Mouse (Mus musculus) liver, adult 2 months (tissue): ENCODE measurements at regions not wholly inside any gene's neighbourhood (a gene's known extent, or its start where the extent isn't known, plus 50 kb on each side); places are given as distances from the start of the nearest gene placed in this dataset.

Source experiments
- DNase-seq: peaks from one replicate; pipeline ENCODE4 v3.0.0-alpha.2; 2011; ENCODE audit warnings: low read depth, low spot score; ENCODE audit errors: extremely low read depth
- H3K27ac ChIP-seq: fragments of 200-500 bp; replicated peaks from 2 replicates; pipeline ENCODE4 v1.5.1; 2012; ENCODE audit warnings: low read depth, mild to moderate bottlenecking, control low read depth, inconsistent platforms, low read length; ENCODE audit not compliant: insufficient read depth
- H3K27me3 ChIP-seq: fragments of 200-500 bp; 2 replicates; pipeline ENCODE4 v1.6.1; 2012; ENCODE audit warnings: mild to moderate bottlenecking, moderate library complexity, low read length, inconsistent platforms; ENCODE audit not compliant: control insufficient read depth, insufficient read depth
- H3K36me3 ChIP-seq: fragments of 200-500 bp; 2 replicates; pipeline ENCODE4 v1.6.1; 2012; ENCODE audit warnings: low read length, inconsistent platforms; ENCODE audit not compliant: control insufficient read depth, insufficient read depth
- H3K4me1 ChIP-seq: fragments of 200-500 bp; 2 replicates; pipeline ENCODE4 v1.6.1; 2011; ENCODE audit warnings: low read length; ENCODE audit not compliant: control insufficient read depth, insufficient read depth
- H3K4me3 ChIP-seq: fragments of 200-500 bp; 2 replicates; pipeline ENCODE4 v1.5.1; 2011; ENCODE audit warnings: low read depth, mild to moderate bottlenecking, control low read depth, low read length, moderate library complexity; ENCODE audit not compliant: insufficient read depth
- H3K79me2 ChIP-seq: fragments of 200-500 bp; 2 replicates; pipeline ENCODE4 v1.6.1; 2012; ENCODE audit warnings: inconsistent platforms, mild to moderate bottlenecking, low read length, moderate library complexity; ENCODE audit not compliant: control insufficient read depth, insufficient read depth
- H3K9ac ChIP-seq: fragments of 200-500 bp; 2 replicates; pipeline ENCODE4 v1.6.1; 2012; ENCODE audit warnings: low read depth, mild to moderate bottlenecking, control low read depth, inconsistent platforms, low read length
- CTCF ChIP-seq: fragments of 200-500 bp; IDR thresholded peaks from 2 replicates; pipeline ENCODE4 v1.5.1; 2011; ENCODE audit warnings: low read depth, low read length, control low read depth
- POLR2A ChIP-seq: fragments of 200-500 bp; IDR thresholded peaks from 2 replicates; pipeline ENCODE4 v1.6.1; 2011; ENCODE audit warnings: low read length, control low read depth; ENCODE audit not compliant: insufficient read depth; ENCODE audit errors: extremely low read depth
- whole genome bisulfite sequencing: fragments of 180-500 bp; shearing (Covaris S2); methylation state at CpG from one replicate; pipeline ENCODE4 v1.1.7; 2018; 5-methylcytosine and 5-hydroxymethylcytosine counted together

GRCm38 (mm10) chr13:84365503-84365902, 143.4 kb downstream of the Tmem161b start:
- H3K9ac ChIP-seq = no peak overlapping the region
- no peaks in the 10 kb centered on the region for H3K79me2 ChIP-seq
- H3K4me3 ChIP-seq = no peak overlapping the region
- no peak overlapping the region for H3K27ac ChIP-seq
- H3K36me3 ChIP-seq = no peaks in the 10 kb centered on the region
- H3K27me3 ChIP-seq = no peaks in the 10 kb centered on the region; the same call in 1 of the 2 replicates
- TF ChIP-seq CTCF (no peak), POLR2A (no peak)
- DNase-seq = no peak
- H3K4me1 ChIP-seq = no peaks in the 10 kb centered on the region

- Histone ChIP-seq H3K36me3 (no peaks in the 10 kb centered on the region), H3K27ac (no peak overlapping the region), H3K27me3 (no peaks in the 10 kb centered on the region; the same call in 1 of the 2 replicates), H3K79me2 (no peaks in the 10 kb centered on the region), H3K4me1 (no peaks in the 10 kb centered on the region), H3K4me3 (no peak overlapping the region), H3K9ac (no peak overlapping the region)
- no peak for TF ChIP-seq CTCF
- no peak for TF ChIP-seq POLR2A
- DNase-seq = no peak
These were observed 143.9 kb downstream of the Tmem161b start for GRCm38 (mm10) chr13:84366017-84366416.

- H3K27me3 ChIP-seq = no peaks in the 10 kb centered on the region; the same call in 1 of the 2 replicates
- no peak overlapping the region for H3K4me3 ChIP-seq
- no peak for DNase-seq
- no peak overlapping the region for H3K27ac ChIP-seq
- H3K79me2 ChIP-seq = no peaks in the 10 kb centered on the region
- 85% methylated on average over 1 of the region's 1 CpGs for WGBS
- H3K4me1 ChIP-seq = no peaks in the 10 kb centered on the region
- no peaks in the 10 kb centered on the region for H3K36me3 ChIP-seq
- TF ChIP-seq CTCF = no peak
- TF ChIP-seq POLR2A = no peak
- no peak overlapping the region for H3K9ac ChIP-seq
These were observed 144.7 kb downstream of the Tmem161b start for GRCm38 (mm10) chr13:84366839-84367238.

DNA sequence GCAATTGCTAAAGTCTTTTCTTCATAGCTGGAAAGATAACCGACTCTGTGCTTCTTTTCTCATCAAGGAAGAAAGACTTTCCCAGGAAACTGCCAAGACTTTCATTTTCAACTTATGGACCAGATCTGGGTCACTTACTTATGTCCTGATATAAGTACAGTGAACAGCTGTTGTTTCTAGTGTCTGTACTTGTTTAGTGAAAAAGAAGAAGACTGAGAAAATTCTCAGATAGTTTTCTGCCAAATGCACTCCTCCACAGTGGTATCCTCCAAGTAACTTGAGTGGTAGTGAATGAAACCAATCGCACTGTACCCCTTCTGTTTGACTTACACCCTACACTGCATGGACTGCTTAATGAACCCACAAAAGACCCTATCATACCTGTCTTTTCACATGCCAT, 146.1 kb downstream of the Tmem161b start:
- Histone ChIP-seq H3K9ac (no peak overlapping the region), H3K36me3 (no peaks in the 10 kb centered on the region), H3K4me3 (no peak overlapping the region), H3K79me2 (no peaks in the 10 kb centered on the region), H3K4me1 (no peaks in the 10 kb centered on the region), H3K27me3 (no peaks in the 10 kb centered on the region; the same call in 1 of the 2 replicates), H3K27ac (no peak overlapping the region)
- DNase-seq = no peak
- 75% methylated on average over 2 of the region's 2 CpGs for WGBS
- TF ChIP-seq POLR2A (no peak), CTCF (no peak)

GRCm38 (mm10) chr13:84374711-84375257, 152.7 kb downstream of the Tmem161b start:
- Histone ChIP-seq H3K9ac (no peak overlapping the region), H3K4me3 (no peak overlapping the region), H3K79me2 (no peaks in the 10 kb centered on the region), H3K36me3 (no peaks in the 10 kb centered on the region), H3K4me1 (no peaks in the 10 kb centered on the region), H3K27ac (no peak overlapping the region), H3K27me3 (no peaks in the 10 kb centered on the region)
- 84% methylated on average over 4 of the region's 4 CpGs for WGBS
- TF ChIP-seq POLR2A (no peak), CTCF (no peak)
- DNase-seq = no peak

DNA sequence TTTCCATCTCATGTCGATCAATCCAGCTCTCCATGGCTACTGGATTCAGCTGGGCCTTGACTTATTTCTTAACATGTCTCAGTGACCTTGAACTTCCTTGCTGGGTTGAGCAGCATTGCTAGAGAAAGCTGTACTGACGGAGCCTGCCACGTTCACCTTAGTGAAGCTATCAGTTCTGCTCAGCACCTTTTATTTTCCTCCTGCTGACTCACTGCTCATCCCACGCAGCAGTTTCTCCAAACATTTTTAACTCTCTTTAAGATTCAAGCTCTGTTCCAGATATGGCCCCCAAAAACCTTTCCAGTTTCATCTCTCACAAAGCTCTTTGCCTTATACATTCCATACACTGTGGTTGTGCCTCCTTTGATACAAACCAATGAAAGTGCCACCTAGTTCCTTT, 153.8 kb downstream of the Tmem161b start:
- Histone ChIP-seq H3K27ac (no peak overlapping the region), H3K36me3 (no peaks in the 10 kb centered on the region), H3K9ac (no peak overlapping the region), H3K4me1 (no peaks in the 10 kb centered on the region), H3K27me3 (no peaks in the 10 kb centered on the region), H3K4me3 (no peak overlapping the region), H3K79me2 (no peaks in the 10 kb centered on the region)
- WGBS = 79% methylated on average over 4 of the region's 4 CpGs
- no peak for TF ChIP-seq CTCF
- TF ChIP-seq POLR2A = no peak
- DNase-seq = no peak
